ENCODE assay signal across 8 mouse cellular contexts in the genomic region with DNA sequence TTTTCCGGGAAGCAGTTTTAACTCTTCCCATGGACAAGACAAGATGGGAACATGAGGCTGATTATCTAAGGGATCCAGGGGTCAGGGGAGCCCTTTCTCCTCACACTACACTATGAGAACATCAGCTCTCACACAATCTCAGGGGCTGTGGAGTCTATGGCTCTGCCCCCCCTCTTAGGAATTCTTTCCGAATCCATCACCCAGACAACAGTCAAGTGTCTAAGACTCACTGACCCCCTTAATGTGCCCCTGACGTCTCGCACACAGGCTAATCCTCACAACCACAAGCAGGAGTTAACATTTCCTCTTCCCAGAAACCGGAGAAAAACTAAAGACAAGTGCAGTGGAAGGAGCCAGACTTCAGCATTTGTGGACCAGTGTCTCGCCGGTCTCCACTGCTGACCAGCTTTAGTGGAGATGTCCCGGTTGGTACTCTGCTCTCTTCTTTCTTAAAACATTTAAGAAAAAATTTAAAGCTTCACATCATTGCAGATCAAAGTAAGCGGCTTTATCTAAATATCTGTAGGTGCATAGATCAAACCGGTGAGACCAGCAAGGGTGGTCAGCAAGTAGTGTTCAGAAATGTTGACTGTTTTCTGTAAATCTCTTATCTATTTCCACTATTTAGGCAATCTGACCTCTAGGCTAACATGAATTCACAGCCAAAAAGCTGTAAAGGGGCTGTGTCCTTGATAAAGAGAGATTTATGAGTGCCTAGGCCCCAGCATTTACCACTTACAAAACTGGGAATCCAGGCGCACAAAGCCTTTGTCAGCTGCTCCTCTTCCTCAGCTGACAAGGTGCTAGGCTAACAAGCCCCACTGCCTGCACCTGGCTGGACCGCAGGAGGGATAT. TPM values are rescaled to one million over a fixed set of nuclear protein-coding genes. Genes with fewer than 3 reads are reported as not detected.
DNase-seq lines count a peak whose midpoint lies in the region; ATAC-seq and TF ChIP-seq lines count a peak whose summit lies in the region.

No protein-coding gene starts in this region.

- no peak for ATAC-seq in megakaryocyte, adult 5-6 weeks (ENCODE audit: poor library complexity, severe bottlenecking)
- peak; percentile 48 for ATAC-seq in forebrain, embryonic 11.5 days (replicated peaks; ENCODE audit: low FRiP score)
- no peak for ATAC-seq in limb, embryonic 14.5 days (ENCODE audit: low FRiP score, low read depth)
- ATAC-seq in stomach, embryonic 15.5 days (ENCODE audit: insufficient read depth, low FRiP score, low read depth) = no peak

- WGBS in forebrain, embryonic 11.5 days = 35% methylated on average over 12 of the region's 12 CpGs
- WGBS in limb, embryonic 14.5 days = 69% methylated on average over 12 of the region's 12 CpGs
- 57% methylated on average over 12 of the region's 12 CpGs for WGBS in stomach, embryonic 15.5 days

- no peak for TF ChIP-seq POLR2A in limb, embryonic 14.5 days (IDR thresholded peaks at IDR 0.05; ENCODE audit: borderline replicate concordance, extremely low read depth, insufficient read depth, insufficient read length)

- H3K4me3 ChIP-seq in megakaryocyte, embryonic 14.5 days (replicated peaks) = peak overlapping the region; percentile 86
- H3K4me3 ChIP-seq in forebrain, embryonic 11.5 days (ENCODE audit: low read depth, low read length) = peak overlapping the region; percentile 19; the same call in 1 of the 2 replicates
- peak overlapping the region; percentile 24 for H3K4me3 ChIP-seq in limb, embryonic 14.5 days (replicated peaks; ENCODE audit: low read length)
- peak overlapping the region; percentile 26 for H3K4me3 ChIP-seq in stomach, embryonic 15.5 days (replicated peaks)

- H3K9me3 ChIP-seq in megakaryocyte, embryonic 14.5 days = no peaks in the 10 kb centered on the region
- no peaks in the 10 kb centered on the region for H3K9me3 ChIP-seq in forebrain, embryonic 11.5 days (ENCODE audit: control insufficient read depth, low read length)
- no peaks in the 10 kb centered on the region for H3K9me3 ChIP-seq in limb, embryonic 14.5 days (ENCODE audit: control insufficient read depth, low read length)
- no peaks in the 10 kb centered on the region for H3K9me3 ChIP-seq in stomach, embryonic 15.5 days

- H3K27ac ChIP-seq in forebrain, embryonic 11.5 days (ENCODE audit: low read depth, low read length) = no peak overlapping the region
- H3K27ac ChIP-seq in limb, embryonic 14.5 days (replicated peaks; ENCODE audit: low read depth, low read length) = no peak overlapping the region
- H3K27ac ChIP-seq in stomach, embryonic 15.5 days = no peak overlapping the region

- peak overlapping the region; percentile 50 for H3K4me2 ChIP-seq in forebrain, embryonic 11.5 days (ENCODE audit: low read depth, low read length, severe bottlenecking)
- H3K4me2 ChIP-seq in limb, embryonic 14.5 days (replicated peaks; ENCODE audit: low read depth, low read length, severe bottlenecking) = peak overlapping the region; percentile 98
- H3K4me2 ChIP-seq in stomach, embryonic 15.5 days = peak overlapping the region; percentile 99

- peak overlapping the region; percentile 47 for H3K9ac ChIP-seq in forebrain, embryonic 11.5 days (ENCODE audit: low read length)
- no peak overlapping the region for H3K9ac ChIP-seq in limb, embryonic 14.5 days (ENCODE audit: low read depth, low read length, severe bottlenecking)
- H3K9ac ChIP-seq in stomach, embryonic 15.5 days = 0 out of 2 replicates have a peak overlapping the region, but pooled peaks have one; percentile 13

- H3K4me1 ChIP-seq in megakaryocyte, embryonic 14.5 days = peaks cover 39% of the 10 kb centered on the region
- H3K4me1 ChIP-seq in forebrain, embryonic 11.5 days (replicated peaks; ENCODE audit: control insufficient read depth, insufficient read depth, low read length) = peaks cover 14% of the 10 kb centered on the region
- peaks cover 8% of the 10 kb centered on the region for H3K4me1 ChIP-seq in limb, embryonic 14.5 days (ENCODE audit: control insufficient read depth, insufficient read depth, low read length)
- peaks cover 16% of the 10 kb centered on the region for H3K4me1 ChIP-seq in stomach, embryonic 15.5 days

- DNase-seq in forebrain, embryonic 11.5 days (ENCODE audit: low spot score) = no peak
- no peak for DNase-seq in limb, embryonic 14.5 days (ENCODE audit: low spot score)
- DNase-seq in retina, embryonic 14.5 days (ENCODE audit: low spot score) = no peak
- no peak for DNase-seq in urinary bladder, postnatal 14 days (ENCODE audit: low spot score)
- DNase-seq in cerebellum, adult 9-10 months = no peak

- H3K27me3 ChIP-seq in megakaryocyte, embryonic 14.5 days (replicated peaks) = peaks cover 81% of the 10 kb centered on the region
- peaks cover 5% of the 10 kb centered on the region for H3K27me3 ChIP-seq in forebrain, embryonic 11.5 days (ENCODE audit: control insufficient read depth, insufficient read depth, low read length)
- no peaks in the 10 kb centered on the region for H3K27me3 ChIP-seq in limb, embryonic 14.5 days (ENCODE audit: control insufficient read depth, insufficient read depth, low read length)
- H3K27me3 ChIP-seq in stomach, embryonic 15.5 days (replicated peaks) = peaks cover 9% of the 10 kb centered on the region; the same call in 1 of the 2 replicates

- no peaks in the 10 kb centered on the region for H3K36me3 ChIP-seq in megakaryocyte, embryonic 14.5 days (replicated peaks; ENCODE audit: low read length)
- no peaks in the 10 kb centered on the region for H3K36me3 ChIP-seq in forebrain, embryonic 11.5 days (ENCODE audit: control insufficient read depth, insufficient read depth, low read length)
- H3K36me3 ChIP-seq in limb, embryonic 14.5 days (ENCODE audit: control insufficient read depth, insufficient read depth, low read length) = peaks cover 19% of the 10 kb centered on the region
- H3K36me3 ChIP-seq in stomach, embryonic 15.5 days = no peaks in the 10 kb centered on the region

RNA-seq across cellular contexts. Expression of a gene that starts 37.5 kb away (rescaled TPM):
- 10.9 and 18.4 TPM in 2 replicates for polyA plus RNA-seq in megakaryocyte, embryonic 14.5 days (2012; ENCODE audit: insufficient read depth, low replicate concordance)
- total RNA-seq in megakaryocyte, adult 5-6 weeks (2015) = 27.6 and 28.5 TPM in 2 replicates
- 21.7 and 34.4 TPM in 2 replicates for total RNA-seq in megakaryocyte, adult 5-6 weeks (2017)
- polyA plus RNA-seq in forebrain, embryonic 11.5 days (2014; fragmentation: Nextera tagmentation; extraction: Ambion mirVana) = 53.2 and 57.7 TPM in 2 replicates
- 24.3 and 30.4 TPM in 2 replicates for polyA plus RNA-seq in limb, embryonic 14.5 days (2012; rRNA removed)
- polyA plus RNA-seq in limb, embryonic 14.5 days (2014; fragmentation: Nextera tagmentation; extraction: Ambion mirVana) = 49.5 and 57.3 TPM in 2 replicates
- polyA plus RNA-seq in stomach, embryonic 15.5 days (2015; fragmentation: Nextera tagmentation; extraction: Ambion mirVana) = 42.9 and 49.3 TPM in 2 replicates

RNA-seq across cellular contexts. Expression of a gene that starts 42.2 kb away (rescaled TPM):
- not detected in 2 replicates for polyA plus RNA-seq in megakaryocyte, embryonic 14.5 days (2012; ENCODE audit: insufficient read depth, low replicate concordance)
- total RNA-seq in megakaryocyte, adult 5-6 weeks (2015) = not detected in 2 replicates
- total RNA-seq in megakaryocyte, adult 5-6 weeks (2017) = not detected in 2 replicates
- 18.1 and 19.5 TPM in 2 replicates for polyA plus RNA-seq in forebrain, embryonic 11.5 days (2014; fragmentation: Nextera tagmentation; extraction: Ambion mirVana)
- 16.4 and 17.5 TPM in 2 replicates for polyA plus RNA-seq in limb, embryonic 14.5 days (2012; rRNA removed)
- polyA plus RNA-seq in limb, embryonic 14.5 days (2014; fragmentation: Nextera tagmentation; extraction: Ambion mirVana) = 16.1 and 18.9 TPM in 2 replicates
- 8.0 and 10.9 TPM in 2 replicates for polyA plus RNA-seq in stomach, embryonic 15.5 days (2015; fragmentation: Nextera tagmentation; extraction: Ambion mirVana)

RNA-seq across cellular contexts. Expression of a gene that starts 49.3 kb away (rescaled TPM):
- 1.5 TPM in 1 of 2 replicates, not detected in the other for polyA plus RNA-seq in megakaryocyte, embryonic 14.5 days (2012; ENCODE audit: insufficient read depth, low replicate concordance)
- total RNA-seq in megakaryocyte, adult 5-6 weeks (2015) = not detected in 2 replicates
- total RNA-seq in megakaryocyte, adult 5-6 weeks (2017) = not detected in 2 replicates
- polyA plus RNA-seq in forebrain, embryonic 11.5 days (2014; fragmentation: Nextera tagmentation; extraction: Ambion mirVana) = 0.79 and 2.3 TPM in 2 replicates
- 3.8 and 4.9 TPM in 2 replicates for polyA plus RNA-seq in limb, embryonic 14.5 days (2012; rRNA removed)
- polyA plus RNA-seq in limb, embryonic 14.5 days (2014; fragmentation: Nextera tagmentation; extraction: Ambion mirVana) = 5.2 and 5.4 TPM in 2 replicates
- polyA plus RNA-seq in stomach, embryonic 15.5 days (2015; fragmentation: Nextera tagmentation; extraction: Ambion mirVana) = 16.0 and 17.5 TPM in 2 replicates

RNA-seq across cellular contexts. Expression of a gene that starts 54.0 kb away (rescaled TPM):
- not detected in 2 replicates for polyA plus RNA-seq in megakaryocyte, embryonic 14.5 days (2012; ENCODE audit: insufficient read depth, low replicate concordance)
- 1.8 and 3.9 TPM in 2 replicates for total RNA-seq in megakaryocyte, adult 5-6 weeks (2015)
- total RNA-seq in megakaryocyte, adult 5-6 weeks (2017) = 0.62 and 3.1 TPM in 2 replicates
- polyA plus RNA-seq in forebrain, embryonic 11.5 days (2014; fragmentation: Nextera tagmentation; extraction: Ambion mirVana) = 5.5 and 6.0 TPM in 2 replicates
- polyA plus RNA-seq in limb, embryonic 14.5 days (2012; rRNA removed) = 78.2 and 80.7 TPM in 2 replicates
- 87.2 and 117 TPM in 2 replicates for polyA plus RNA-seq in limb, embryonic 14.5 days (2014; fragmentation: Nextera tagmentation; extraction: Ambion mirVana)
- polyA plus RNA-seq in stomach, embryonic 15.5 days (2015; fragmentation: Nextera tagmentation; extraction: Ambion mirVana) = 64.1 and 74.6 TPM in 2 replicates

RNA-seq across cellular contexts. Expression of a gene that starts 55.1 kb away (rescaled TPM):
- polyA plus RNA-seq in megakaryocyte, embryonic 14.5 days (2012; ENCODE audit: insufficient read depth, low replicate concordance) = not detected in 2 replicates
- not detected in 2 replicates for total RNA-seq in megakaryocyte, adult 5-6 weeks (2015)
- total RNA-seq in megakaryocyte, adult 5-6 weeks (2017) = not detected in 2 replicates
- polyA plus RNA-seq in forebrain, embryonic 11.5 days (2014; fragmentation: Nextera tagmentation; extraction: Ambion mirVana) = 0.73 TPM in 1 of 2 replicates, not detected in the other
- 53.0 and 61.6 TPM in 2 replicates for polyA plus RNA-seq in limb, embryonic 14.5 days (2012; rRNA removed)
- 47.8 and 78.7 TPM in 2 replicates for polyA plus RNA-seq in limb, embryonic 14.5 days (2014; fragmentation: Nextera tagmentation; extraction: Ambion mirVana)
- 5.4 and 6.9 TPM in 2 replicates for polyA plus RNA-seq in stomach, embryonic 15.5 days (2015; fragmentation: Nextera tagmentation; extraction: Ambion mirVana)

Comparison
In these comparisons a context has a peak if more than half of its experiments do, and no peak if none do; other contexts are left out.
1. H3K4me3 ChIP-seq: peak in every context shown above with its lines; median percentile 86 in megakaryocyte, embryonic 14.5 days; 26 in stomach, embryonic 15.5 days; 24 in limb, embryonic 14.5 days; 19 in forebrain, embryonic 11.5 days.